Mouse (Mus musculus) limb, embryonic 12.5 days (tissue): ENCODE results near the gene Tbx2. TPM values are rescaled to one million over a fixed set of nuclear protein-coding genes. Genes with fewer than 3 reads are reported as not detected.
A peak's percentile ranks its signal among the peaks of the same experiment; 100 is the strongest.

Experiments
- ATAC-seq: fragments of 200-750 bp; cut with Nextera tagmentation; 2 replicates; pipeline ENCODE4 v1.8.0; 2017; ENCODE audit warnings: low read depth, moderate TSS enrichment; ENCODE audit not compliant: insufficient number of reproducible peaks, insufficient read depth, low FRiP score, low TSS enrichment
- H3K27ac ChIP-seq: fragments of 300-500 bp; sonication (generic); 2 replicates; pipeline ENCODE4 v1.5.1; 2016; ENCODE audit warnings: mild to moderate bottlenecking, moderate library complexity
- H3K27me3 ChIP-seq: fragments of 300-500 bp; sonication (generic); 2 replicates; pipeline ENCODE4 v1.6.1; 2016; ENCODE audit warnings: mild to moderate bottlenecking, moderate library complexity
- H3K36me3 ChIP-seq: fragments of 300-500 bp; sonication (generic); 2 replicates; pipeline ENCODE4 v1.6.1; 2016; ENCODE audit warnings: mild to moderate bottlenecking, moderate library complexity
- H3K4me1 ChIP-seq: fragments of 300-500 bp; sonication (generic); replicated peaks from 2 replicates; pipeline ENCODE4 v1.6.1; 2016
- H3K4me2 ChIP-seq: fragments of 300-500 bp; sonication (generic); 2 replicates; pipeline ENCODE4 v1.6.1; 2016; ENCODE audit warnings: mild to moderate bottlenecking, moderate library complexity
- H3K4me3 ChIP-seq: fragments of 300-500 bp; sonication (generic); replicated peaks from 2 replicates; pipeline ENCODE4 v1.5.1; 2016; ENCODE audit warnings: mild to moderate bottlenecking
- H3K9ac ChIP-seq: fragments of 300-500 bp; sonication (generic); replicated peaks from 2 replicates; pipeline ENCODE4 v1.6.1; 2016; ENCODE audit warnings: mild to moderate bottlenecking, moderate library complexity
- H3K9me3 ChIP-seq: fragments of 300-500 bp; sonication (generic); 2 replicates; pipeline ENCODE4 v1.6.1; 2016; ENCODE audit warnings: mild to moderate bottlenecking, moderate library complexity
- WGBS: fragments of 180-500 bp; shearing (Covaris S2); methylation state at CpG from one replicate; pipeline ENCODE4 v1.1.7; 2016; 5-methylcytosine and 5-hydroxymethylcytosine counted together
- polyA plus RNA-seq: library from polyadenylated mRNA; unstranded; fragments of >200 nt; fragmentation: Nextera tagmentation; extraction: Ambion mirVana; gene quantifications from 2 replicates; pipeline ENCODE4 v1.2.1, GENCODE M21; 2016

The Tbx2 gene
- 7.9 and 10.0 TPM in 2 replicates for polyA plus RNA-seq

GRCm38 (mm10) chr11:85832231-85832924 lies at the start of gene Tbx2:
Gene Tbx2 (plus strand): TSS chr11:85832551.
- peaks cover 94% of the 10 kb centered on the region for H3K27me3 ChIP-seq
- ATAC-seq = peak; percentile 58
- peak within 1 kb of the TSS; percentile 90 for H3K9ac ChIP-seq
- no peaks in the 10 kb centered on the region for H3K9me3 ChIP-seq
- peak within 1 kb of the TSS; percentile 66 for H3K4me3 ChIP-seq
- no peaks in the 10 kb centered on the region for H3K36me3 ChIP-seq
- peaks cover 63% of the 10 kb centered on the region for H3K4me1 ChIP-seq
- peak within 1 kb of the TSS; percentile 83 for H3K4me2 ChIP-seq
- 1% methylated on average over 47 of the region's 52 CpGs for WGBS
- H3K27ac ChIP-seq = peak within 1 kb of the TSS; percentile 91

DNA sequence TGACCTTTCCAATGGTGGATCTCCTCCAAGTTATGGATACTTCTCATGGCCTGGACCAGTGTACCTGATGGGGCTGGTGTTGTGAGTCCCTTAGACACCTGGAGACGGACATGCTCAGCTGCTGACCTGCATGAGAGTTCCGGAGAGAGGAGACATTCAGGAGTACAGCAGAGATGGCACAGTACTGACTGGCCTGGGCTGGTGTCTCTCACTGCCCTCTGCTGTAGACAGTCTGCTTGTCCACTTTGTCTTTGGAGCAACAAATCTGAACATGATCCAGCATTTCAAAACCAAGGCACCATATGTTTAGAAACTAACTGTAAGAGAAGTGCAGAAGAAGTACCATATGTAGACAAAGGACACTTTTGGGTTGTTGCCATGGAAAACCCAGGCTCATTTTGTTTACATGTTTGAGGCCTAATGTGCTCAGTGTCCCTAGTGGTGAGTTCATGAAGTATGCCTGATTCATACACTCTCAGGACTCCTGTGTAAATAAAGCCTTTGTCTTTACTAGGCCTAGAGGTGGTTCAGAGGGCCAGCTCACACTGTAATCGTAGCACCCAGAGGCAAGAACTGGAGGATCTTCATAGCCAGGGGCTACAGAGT lies 46.1 kb upstream of the Tbx2 start:
- Histone ChIP-seq H3K4me2 (no peak overlapping the region), H3K27ac (no peak overlapping the region), H3K4me1 (peaks cover 43% of the 10 kb centered on the region), H3K9me3 (no peaks in the 10 kb centered on the region), H3K9ac (no peak overlapping the region), H3K27me3 (peaks cover 30% of the 10 kb centered on the region), H3K4me3 (no peak overlapping the region), H3K36me3 (no peaks in the 10 kb centered on the region)
- WGBS = 74% methylated on average over 3 of the region's 3 CpGs
- ATAC-seq = no peak

- no peak overlapping the region for H3K4me3 ChIP-seq
- H3K9ac ChIP-seq = no peak overlapping the region
- no peak overlapping the region for H3K27ac ChIP-seq
- 86% methylated on average over 7 of the region's 7 CpGs for WGBS
- ATAC-seq = no peak
- H3K4me2 ChIP-seq = no peak overlapping the region
- no peaks in the 10 kb centered on the region for H3K36me3 ChIP-seq
- H3K4me1 ChIP-seq = peaks cover 62% of the 10 kb centered on the region
- peaks cover 33% of the 10 kb centered on the region for H3K27me3 ChIP-seq
- no peaks in the 10 kb centered on the region for H3K9me3 ChIP-seq
These were observed 42.6 kb upstream of the Tbx2 start for GRCm38 (mm10) chr11:85789750-85790149.

GRCm38 (mm10) chr11:85790267-85790666 lies 42.1 kb upstream of the Tbx2 start:
- Histone ChIP-seq H3K36me3 (no peaks in the 10 kb centered on the region), H3K27me3 (peaks cover 33% of the 10 kb centered on the region), H3K4me1 (peaks cover 62% of the 10 kb centered on the region), H3K4me3 (no peak overlapping the region), H3K27ac (no peak overlapping the region), H3K9me3 (no peaks in the 10 kb centered on the region), H3K9ac (no peak overlapping the region), H3K4me2 (no peak overlapping the region)
- 67% methylated on average over 2 of the region's 2 CpGs for WGBS
- ATAC-seq = no peak

- Histone ChIP-seq H3K27ac (0 out of 2 replicates have a peak overlapping the region, but pooled peaks have one; percentile 41), H3K9me3 (no peaks in the 10 kb centered on the region), H3K36me3 (no peaks in the 10 kb centered on the region), H3K27me3 (peaks cover 34% of the 10 kb centered on the region), H3K4me3 (no peak overlapping the region), H3K4me1 (peaks cover 61% of the 10 kb centered on the region), H3K9ac (no peak overlapping the region), H3K4me2 (no peak overlapping the region)
- no peak for ATAC-seq
- WGBS = 71% methylated on average over 1 of the region's 1 CpGs
These were observed 41.1 kb upstream of the Tbx2 start for GRCm38 (mm10) chr11:85791212-85791611.

DNA sequence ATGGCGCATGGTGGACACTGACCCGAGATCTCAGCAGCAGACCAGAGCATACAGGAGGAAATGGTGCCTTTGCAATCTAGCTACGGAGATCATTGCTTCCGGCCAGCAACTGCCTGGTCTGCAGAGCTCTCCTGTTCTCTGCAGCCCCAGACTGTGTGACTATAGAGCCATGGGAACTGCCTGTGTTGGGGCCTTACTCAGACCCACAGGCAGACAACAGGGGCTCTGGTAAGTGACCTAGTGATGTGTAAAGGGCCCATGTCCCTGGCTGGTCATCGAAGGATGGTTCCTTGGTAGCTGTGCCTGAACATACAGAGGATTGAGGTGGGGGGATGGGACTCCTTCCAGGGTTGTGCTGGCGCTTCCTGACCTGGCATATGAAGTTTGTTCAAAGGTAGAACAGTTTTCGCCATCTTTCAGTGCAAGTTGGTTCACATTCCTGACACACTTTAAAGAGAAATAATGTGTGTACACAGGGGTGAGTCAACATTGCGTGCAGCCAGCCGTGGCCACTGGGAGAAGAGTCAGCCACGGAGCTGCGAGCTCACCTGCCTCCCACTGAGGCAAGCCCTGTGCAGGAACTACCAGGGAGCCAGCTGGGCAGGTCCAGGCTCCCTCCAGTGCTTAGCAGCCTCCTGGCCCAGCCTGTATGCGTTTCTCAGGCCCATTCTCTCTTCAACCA lies 39.7 kb upstream of the Tbx2 start:
- Histone ChIP-seq H3K27me3 (peaks cover 44% of the 10 kb centered on the region), H3K9me3 (no peaks in the 10 kb centered on the region), H3K9ac (no peak overlapping the region), H3K4me3 (no peak overlapping the region), H3K4me1 (peaks cover 51% of the 10 kb centered on the region), H3K27ac (peak overlapping the region; percentile 74), H3K4me2 (no peak overlapping the region), H3K36me3 (no peaks in the 10 kb centered on the region)
- ATAC-seq = 0 out of 2 replicates have a peak, but pooled peaks have one; percentile 66
- WGBS = 64% methylated on average over 12 of the region's 12 CpGs

DNA sequence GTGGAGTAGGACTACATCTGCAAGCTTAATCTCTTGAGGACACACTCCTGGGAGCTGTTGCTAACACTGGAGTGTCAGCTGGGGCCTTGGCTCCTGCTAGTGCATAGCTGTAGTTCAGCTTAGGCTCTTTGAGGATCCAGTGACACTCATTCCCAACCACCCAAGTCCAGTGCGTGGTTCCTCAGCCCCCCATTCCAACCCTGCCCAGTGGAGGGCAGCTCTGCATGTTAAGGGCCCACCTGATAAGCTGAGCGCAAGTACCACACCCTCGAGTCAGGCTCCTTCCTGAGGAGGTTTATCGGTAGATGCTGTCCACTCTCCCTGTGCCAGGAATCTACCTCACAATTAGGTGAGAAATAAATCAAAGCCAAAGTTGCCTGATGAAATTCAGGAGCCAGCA lies 32.9 kb upstream of the Tbx2 start:
- Histone ChIP-seq H3K27me3 (peaks cover 75% of the 10 kb centered on the region), H3K4me1 (peaks cover 16% of the 10 kb centered on the region), H3K9me3 (no peaks in the 10 kb centered on the region), H3K4me2 (no peak overlapping the region), H3K27ac (no peak overlapping the region), H3K9ac (no peak overlapping the region), H3K4me3 (no peak overlapping the region), H3K36me3 (no peaks in the 10 kb centered on the region)
- ATAC-seq = no peak
- 24% methylated on average over 4 of the region's 4 CpGs for WGBS

DNA sequence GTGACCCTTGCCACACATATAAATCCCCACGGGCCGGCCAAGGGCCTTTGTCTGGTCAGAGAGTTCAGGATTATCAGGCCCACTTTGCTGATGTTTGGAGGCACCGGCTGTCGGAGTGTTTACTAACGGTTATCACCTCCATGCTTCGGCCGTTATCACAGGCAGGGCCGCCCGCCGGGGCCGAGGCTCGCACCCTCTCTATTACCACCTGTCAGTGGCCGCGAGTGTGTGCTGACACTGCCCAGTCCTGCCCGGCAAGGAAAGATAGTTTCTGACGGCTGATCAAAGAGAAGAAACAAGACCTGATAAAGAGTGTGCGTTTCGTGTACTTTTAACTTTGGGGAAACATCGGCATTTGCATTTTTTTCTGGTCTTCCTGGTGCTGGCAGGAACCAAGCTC lies 32.5 kb upstream of the Tbx2 start:
- Histone ChIP-seq H3K27me3 (peaks cover 75% of the 10 kb centered on the region), H3K27ac (no peak overlapping the region), H3K9ac (no peak overlapping the region), H3K4me3 (no peak overlapping the region), H3K9me3 (no peaks in the 10 kb centered on the region), H3K36me3 (no peaks in the 10 kb centered on the region), H3K4me1 (peaks cover 16% of the 10 kb centered on the region), H3K4me2 (no peak overlapping the region)
- 6% methylated on average over 19 of the region's 19 CpGs for WGBS
- ATAC-seq = no peak

DNA sequence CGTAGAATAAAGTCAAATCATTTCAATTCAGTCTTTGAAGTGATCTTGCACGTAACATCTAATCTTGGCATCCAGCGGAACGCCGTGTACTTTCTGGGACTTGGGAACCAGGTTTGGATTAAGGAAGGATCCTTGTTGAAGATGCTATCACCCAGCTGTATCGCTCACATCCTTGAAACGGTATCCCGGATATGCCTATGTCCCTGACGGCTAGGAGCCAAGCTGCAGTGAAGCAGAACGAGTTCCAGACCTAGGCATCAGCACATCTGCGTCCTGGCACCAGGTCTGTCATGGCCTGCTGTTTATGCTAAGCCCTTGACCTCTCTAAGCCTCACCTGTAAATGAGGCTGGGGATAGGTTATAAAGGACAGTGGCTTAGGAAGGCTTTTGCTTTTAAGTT lies 32.0 kb upstream of the Tbx2 start:
- no peak overlapping the region for H3K4me3 ChIP-seq
- no peak overlapping the region for H3K4me2 ChIP-seq
- peaks cover 76% of the 10 kb centered on the region for H3K27me3 ChIP-seq
- H3K27ac ChIP-seq = no peak overlapping the region
- WGBS = 34% methylated on average over 11 of the region's 11 CpGs
- H3K4me1 ChIP-seq = peaks cover 16% of the 10 kb centered on the region
- H3K9ac ChIP-seq = no peak overlapping the region
- no peaks in the 10 kb centered on the region for H3K36me3 ChIP-seq
- ATAC-seq = no peak
- H3K9me3 ChIP-seq = no peaks in the 10 kb centered on the region

DNA sequence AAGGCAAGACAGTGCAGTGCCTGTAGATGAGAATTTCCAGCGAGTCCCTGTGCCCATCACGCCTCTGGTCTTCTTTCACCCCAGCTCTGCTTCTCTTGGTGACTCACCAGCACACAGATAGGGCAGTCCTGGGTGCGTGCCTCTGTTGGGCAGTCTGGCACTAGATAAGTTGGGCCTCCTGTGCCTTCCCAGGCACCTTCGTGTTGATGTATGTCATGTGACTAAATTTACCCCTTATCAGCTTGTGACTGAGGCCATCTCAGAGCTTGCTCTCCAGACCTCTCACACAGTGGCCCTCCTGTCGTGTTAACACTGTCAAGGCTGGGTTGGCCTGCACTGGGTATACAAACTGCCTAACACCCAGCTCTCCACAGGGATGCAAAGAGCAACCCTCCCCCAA lies 28.3 kb upstream of the Tbx2 start:
- Histone ChIP-seq H3K4me1 (peaks cover 16% of the 10 kb centered on the region), H3K36me3 (no peaks in the 10 kb centered on the region), H3K4me2 (no peak overlapping the region), H3K27me3 (peaks cover 56% of the 10 kb centered on the region), H3K4me3 (no peak overlapping the region), H3K9ac (no peak overlapping the region), H3K27ac (no peak overlapping the region), H3K9me3 (no peaks in the 10 kb centered on the region)
- 75% methylated on average over 5 of the region's 5 CpGs for WGBS
- no peak for ATAC-seq

GRCm38 (mm10) chr11:85805779-85806178 lies 26.6 kb upstream of the Tbx2 start:
- Histone ChIP-seq H3K27me3 (peaks cover 45% of the 10 kb centered on the region), H3K9ac (no peak overlapping the region), H3K4me3 (no peak overlapping the region), H3K4me2 (no peak overlapping the region), H3K4me1 (0 out of 2 replicates have a peak, but pooled peaks cover 6% of the 10 kb centered on the region), H3K9me3 (no peaks in the 10 kb centered on the region), H3K36me3 (no peaks in the 10 kb centered on the region), H3K27ac (no peak overlapping the region)
- no peak for ATAC-seq
- 74% methylated on average over 1 of the region's 1 CpGs for WGBS
